Mouse (Mus musculus): Measurements from ENCODE around the gene Rasd1. TPM values are rescaled to one million over a fixed set of nuclear protein-coding genes. Genes with fewer than 3 reads are reported as not detected.
A peak's percentile ranks its signal among the peaks of the same experiment; 100 is the strongest.

Rasd1 gene
- polyA plus RNA-seq (2015; fragmentation: Nextera tagmentation; extraction: Ambion mirVana): 1.6 and 2.1 TPM in 2 replicates

DNA sequence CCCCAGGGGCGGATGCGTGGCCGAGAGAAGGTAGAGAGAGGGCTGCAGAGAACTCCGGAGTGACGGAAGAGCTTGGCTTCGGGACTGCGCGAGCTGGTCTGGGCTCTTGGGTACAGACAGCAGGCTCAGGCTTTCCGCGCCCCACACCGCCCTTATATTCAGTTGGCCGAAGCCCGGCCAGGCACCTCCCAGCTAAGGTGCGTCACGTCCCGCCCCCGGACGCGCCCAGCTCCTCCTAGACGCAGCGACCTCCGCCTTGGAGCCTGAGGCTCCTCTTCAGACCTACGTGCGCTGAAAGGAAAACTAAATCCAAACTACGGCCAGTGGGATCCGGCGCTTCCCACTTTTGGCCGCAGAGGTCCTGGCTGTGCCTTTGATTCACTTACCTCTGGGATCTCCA, at the start of gene Rasd1:
Gene Rasd1, minus strand, starts transcription at position 127 of the 400 bp plus-strand sequence.
- DNase-seq (ENCODE audit: low spot score): peak; percentile 44

DNA sequence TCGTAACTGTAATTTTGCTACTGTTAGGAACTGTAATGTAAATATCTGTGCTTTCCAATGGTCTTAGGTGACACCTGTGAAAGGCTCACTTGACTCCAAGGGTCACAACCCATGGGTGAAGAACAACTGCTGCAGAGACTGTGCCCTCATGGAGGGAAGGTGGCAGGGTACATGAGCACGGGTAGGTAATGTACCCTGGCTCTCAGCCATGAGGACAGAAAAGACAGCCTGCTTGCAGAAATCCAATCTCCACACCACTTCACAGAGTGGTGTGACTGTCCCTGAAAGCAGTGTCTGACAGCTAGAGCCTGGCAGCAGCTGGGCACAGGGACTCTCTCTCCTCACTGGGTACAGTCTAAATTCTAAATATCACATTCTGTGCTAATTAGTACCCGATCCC, 46.8 kb upstream of the Rasd1 start:
- no peak for DNase-seq (ENCODE audit: low spot score)

DNA sequence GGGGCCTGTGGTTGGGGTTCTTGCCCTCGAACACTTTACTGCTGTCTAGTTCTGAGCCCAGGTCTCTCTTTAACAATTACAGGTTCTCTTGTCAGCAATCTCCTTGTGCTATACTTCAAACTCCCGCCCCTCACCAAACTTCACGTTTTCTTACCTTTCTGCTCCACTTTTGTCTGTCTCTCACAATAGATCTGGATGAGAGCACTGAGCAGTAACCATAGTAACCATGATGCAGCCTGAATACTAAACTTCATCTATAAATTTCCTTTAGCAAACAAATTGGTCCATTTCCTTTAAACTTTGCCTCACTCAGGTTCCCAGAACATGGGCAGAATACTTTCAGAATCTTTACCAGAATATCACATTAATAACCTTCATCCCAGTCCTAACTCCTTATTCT, 44.7 kb upstream of the Rasd1 start:
- DNase-seq (ENCODE audit: low spot score): no peak

DNA sequence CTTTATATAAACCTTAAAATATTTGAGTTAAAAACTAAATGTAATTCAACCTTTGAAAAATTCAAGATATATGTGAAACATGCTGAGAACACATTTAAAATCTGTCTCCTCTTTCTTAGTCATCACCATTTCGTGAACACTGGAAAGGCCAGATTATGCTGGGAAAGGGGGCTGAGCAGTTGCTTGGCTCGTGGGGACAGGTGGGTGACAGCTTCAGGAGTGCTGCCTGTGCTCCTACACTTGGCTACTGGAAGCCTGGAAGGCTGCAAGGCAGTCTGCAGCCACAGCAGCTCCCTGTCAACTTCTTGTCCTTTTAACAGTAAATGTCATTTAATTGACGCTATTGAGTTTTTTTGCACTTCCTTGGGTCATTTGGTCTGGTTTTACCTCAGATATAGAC, 41.1 kb upstream of the Rasd1 start:
- no peak for DNase-seq (ENCODE audit: low spot score)

DNA sequence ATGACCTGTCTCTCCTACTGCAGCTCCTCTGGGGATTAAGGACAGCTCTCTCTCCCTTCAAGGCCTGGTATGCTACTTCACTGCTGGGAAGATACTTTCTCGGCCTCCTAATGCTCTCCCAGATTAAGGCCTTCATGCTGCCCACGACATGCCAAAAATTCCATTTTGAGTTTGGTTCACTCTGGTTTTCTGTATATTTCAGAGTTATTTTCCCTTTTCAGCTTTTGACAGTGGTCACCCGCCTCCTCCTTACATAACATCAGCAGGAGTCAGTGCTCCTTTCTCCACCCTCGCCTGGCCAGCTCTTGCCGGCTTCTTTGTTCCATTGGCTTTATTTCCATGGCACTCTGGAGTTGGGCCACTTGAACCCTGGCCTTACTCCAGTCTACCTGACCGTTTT, 40.0 kb upstream of the Rasd1 start:
- no peak for DNase-seq (ENCODE audit: low spot score)

DNA sequence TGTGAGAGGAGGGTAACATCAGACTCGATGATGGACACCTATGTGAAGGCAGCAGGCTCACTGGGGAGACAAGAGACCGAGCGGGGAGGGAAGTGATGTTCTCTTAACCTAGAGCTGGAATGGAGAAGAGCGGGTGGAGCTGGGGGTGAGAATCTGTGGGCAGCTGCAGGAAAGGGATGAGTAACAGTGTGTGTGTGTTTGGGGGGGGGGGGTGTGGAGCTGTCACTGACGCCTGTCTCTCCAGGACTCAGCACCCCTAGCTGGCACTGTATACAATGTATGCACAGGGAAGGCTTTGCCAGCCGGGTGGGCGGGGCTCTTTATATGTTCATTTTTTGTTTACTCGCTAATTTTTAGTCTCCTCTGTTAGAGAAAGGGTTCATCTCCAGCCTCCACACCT, 39.1 kb upstream of the Rasd1 start:
- DNase-seq (ENCODE audit: low spot score): no peak

DNA sequence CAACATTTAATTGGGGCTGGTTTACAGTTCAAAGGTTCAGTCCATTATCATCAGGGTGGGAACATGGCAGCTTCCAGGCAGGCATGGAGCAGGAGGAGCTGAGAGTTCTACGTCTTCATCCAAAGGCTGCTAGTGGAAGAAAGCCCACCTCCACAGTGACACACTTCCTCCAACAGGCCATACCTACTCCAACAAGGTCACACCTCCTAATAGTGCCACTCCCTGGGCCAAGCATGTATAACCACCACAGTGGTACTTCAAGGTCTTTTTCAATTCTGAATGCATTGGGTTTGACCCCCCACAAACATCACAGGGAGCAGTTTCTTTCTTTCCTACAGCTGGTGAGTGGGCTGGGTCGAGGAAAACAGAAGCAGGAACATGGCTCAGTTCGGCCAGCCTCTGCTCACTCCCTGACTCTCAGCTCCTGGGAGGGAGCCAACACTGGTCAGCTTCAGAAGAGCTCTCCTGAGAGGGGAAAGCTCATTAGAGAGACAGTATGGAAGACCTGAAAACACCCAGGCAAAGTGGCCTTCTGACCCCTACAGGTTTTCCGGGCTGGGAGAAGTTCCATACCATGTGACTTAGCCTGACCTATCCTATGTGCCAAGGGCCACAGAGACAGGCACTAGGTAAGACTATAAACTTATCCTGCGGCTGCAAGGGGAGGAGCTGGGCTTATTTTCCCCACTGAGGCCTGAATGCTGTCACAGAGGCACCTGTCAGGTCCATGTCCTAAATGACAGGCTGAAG, 36.7 kb upstream of the Rasd1 start:
- DNase-seq (ENCODE audit: low spot score): no peak

DNA sequence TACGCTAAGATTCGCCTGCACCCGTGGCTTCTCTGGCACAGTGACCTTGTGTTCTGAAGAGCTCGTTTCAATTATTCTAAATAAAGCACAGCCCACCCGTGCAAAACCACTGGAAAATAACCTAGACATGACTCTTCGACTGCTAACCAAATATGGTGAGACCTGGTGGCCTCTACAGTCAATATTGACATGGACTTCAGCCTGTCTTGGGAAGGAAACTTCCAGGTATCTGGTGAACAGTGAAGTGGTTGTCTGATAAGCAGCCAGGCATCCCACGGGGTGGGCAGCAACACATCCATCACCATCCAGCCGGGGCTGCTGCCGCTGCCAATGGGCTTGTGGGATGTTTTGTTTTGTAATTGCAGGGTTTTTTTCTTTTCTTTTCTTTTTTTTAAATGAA, 29.6 kb upstream of the Rasd1 start:
- no peak for DNase-seq (ENCODE audit: low spot score)

DNA sequence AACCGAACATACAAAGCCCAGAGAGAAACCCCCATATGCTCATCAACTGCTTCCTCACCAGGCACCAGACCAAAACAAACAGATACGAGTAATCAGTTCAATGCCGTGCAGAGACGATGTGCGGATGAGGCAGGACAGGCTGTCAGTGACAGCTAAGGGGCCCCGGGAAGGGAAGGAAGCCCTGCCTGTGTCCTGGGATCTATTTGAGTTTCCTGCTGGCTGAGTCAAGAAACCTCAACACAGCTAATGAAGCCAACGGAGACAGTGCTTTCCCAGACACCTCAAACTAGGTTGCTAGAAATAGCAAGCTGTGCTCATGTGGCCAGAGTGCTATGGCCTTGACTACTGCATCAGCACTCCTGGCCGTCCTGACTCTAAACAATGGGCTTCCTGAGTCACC, 26.6 kb upstream of the Rasd1 start:
- no peak for DNase-seq (ENCODE audit: low spot score)

DNA sequence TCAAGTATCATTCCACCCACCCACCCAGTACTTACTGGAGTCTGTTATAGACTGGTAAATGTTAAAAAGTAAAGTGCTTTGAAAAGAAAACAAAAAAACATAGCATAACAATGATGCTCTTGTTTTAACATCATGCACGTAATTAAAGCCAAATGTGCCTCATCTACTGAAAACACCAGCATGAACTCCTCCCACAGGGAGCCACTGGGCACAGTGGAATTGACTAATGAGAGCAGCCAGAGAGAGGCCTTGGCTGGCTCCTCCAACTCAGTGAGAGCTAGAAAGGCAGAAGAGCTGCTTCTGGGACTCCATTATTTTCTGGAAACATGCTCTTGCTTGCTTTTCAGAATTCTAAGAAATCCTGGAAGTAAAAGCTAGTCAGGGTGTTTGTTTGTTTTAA, 24.7 kb upstream of the Rasd1 start:
- no peak for DNase-seq (ENCODE audit: low spot score)

DNA sequence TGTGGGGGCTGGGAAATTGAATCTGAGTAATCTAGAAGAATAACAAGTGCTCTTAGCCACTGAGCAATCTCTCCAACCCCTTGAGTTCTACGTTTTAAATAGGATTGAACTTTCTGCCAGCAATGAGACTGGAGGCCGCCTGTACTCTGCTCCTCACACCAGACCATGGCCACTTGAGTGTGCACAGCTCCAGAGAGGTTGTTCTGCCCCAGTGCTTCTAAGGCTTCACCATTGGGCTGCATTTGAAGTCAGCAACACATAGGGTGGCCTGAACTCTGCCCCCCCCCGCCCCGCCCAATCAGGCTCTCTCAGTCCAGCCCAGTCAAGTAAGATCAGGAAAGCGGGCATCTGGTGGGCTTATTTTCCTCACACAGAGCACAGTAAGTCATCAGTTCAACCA, 13.1 kb upstream of the Rasd1 start:
- no peak for DNase-seq (ENCODE audit: low spot score)

DNA sequence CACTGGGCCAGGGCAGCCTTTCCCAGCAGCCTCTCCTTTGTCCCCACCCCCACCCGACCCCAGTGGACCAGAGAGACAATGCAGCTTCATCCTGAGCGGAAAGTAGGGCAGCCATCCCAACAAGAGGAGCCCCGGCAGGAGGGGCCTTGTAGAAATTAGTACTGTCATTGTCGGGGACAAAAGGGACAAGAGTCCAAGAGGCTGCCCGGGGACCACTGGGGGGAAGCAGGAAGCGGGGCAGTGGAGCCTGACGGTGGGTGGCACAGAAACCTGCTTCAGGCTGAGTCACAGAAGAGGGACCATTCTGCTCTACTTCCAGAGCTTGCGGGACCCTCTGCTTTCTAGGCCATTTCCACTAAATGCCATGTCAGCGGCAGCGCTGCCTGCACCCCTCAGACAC, 10.5 kb upstream of the Rasd1 start:
- no peak for DNase-seq (ENCODE audit: low spot score)

DNA sequence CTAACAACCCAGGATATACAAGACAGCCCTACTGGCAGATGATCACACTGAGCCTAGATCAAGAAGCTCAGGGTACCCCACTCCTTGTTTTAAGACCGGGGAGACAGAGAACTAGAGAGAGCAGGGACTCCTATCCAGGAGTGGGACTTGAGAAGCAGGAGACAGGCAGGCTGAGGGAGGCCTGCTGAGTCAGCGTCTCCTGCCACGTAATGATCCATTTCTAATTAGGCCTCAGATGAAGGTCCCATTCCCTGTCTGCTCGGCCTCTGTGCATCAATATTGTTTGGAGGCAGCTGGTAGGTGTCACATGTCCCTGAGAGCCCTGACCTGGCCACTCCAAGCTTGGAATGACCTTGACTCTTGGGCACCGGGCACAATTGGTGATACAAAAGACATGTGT, 8.6 kb upstream of the Rasd1 start:
- no peak for DNase-seq (ENCODE audit: low spot score)

DNA sequence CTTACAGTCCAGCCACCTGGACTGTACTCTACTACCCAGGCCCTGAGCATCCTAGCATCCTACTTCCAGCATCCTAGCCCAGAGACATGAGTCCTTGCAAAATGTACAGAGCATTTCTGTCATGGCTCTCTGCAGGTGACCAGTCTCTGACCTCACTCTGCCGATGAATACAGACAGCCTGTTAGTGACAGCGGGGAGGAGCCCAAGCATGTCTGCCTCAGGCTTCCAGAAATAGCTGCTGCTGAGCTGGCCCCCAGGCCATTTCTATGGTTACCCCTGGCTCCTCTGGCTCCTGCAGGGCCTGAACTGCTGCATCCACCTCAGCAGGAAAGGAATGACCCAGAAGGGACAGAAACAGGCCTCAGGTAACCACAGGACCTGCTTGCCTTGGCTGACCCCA, 6.9 kb upstream of the Rasd1 start:
- DNase-seq (ENCODE audit: low spot score): no peak

DNA sequence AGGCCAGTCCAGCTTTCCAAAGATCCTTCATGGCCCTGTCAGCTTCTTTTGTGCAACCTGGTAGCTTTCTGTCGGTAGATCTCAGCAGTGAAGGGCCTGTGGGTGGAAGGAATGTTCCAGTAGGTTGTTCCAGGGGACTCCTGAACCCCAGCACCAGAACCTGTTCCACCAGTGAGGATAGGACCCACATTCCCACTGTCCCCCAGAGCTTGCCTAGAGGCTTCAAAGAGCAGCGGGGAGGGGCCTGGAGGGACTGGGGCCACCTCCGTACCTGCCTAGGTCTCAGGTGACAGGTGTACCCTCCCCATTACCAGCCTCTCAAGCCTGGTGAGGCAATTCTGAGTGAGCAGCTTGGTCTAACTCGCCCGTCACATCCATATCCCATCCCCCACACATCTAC, 6.0 kb upstream of the Rasd1 start:
- no peak for DNase-seq (ENCODE audit: low spot score)

DNA sequence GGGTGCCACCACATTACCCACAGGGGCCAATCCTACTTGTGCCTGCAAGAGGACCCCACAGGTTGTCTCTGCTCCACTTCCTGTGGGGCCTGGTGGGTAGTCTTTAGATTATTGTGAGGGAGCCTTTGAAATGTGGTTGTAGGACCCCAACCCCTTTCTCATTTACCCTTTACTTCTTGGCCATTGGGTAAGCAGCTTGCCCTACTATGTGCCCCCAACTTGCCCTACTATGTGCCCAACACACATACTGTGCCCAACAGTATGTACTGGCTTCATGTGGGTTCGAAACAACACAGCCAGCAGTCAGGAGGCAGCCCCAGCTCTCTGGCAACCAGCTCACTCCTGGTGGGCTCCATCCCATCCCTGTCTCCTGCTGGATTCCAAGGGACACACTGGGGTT, 3.0 kb upstream of the Rasd1 start:
- DNase-seq (ENCODE audit: low spot score): peak; percentile 19

DNA sequence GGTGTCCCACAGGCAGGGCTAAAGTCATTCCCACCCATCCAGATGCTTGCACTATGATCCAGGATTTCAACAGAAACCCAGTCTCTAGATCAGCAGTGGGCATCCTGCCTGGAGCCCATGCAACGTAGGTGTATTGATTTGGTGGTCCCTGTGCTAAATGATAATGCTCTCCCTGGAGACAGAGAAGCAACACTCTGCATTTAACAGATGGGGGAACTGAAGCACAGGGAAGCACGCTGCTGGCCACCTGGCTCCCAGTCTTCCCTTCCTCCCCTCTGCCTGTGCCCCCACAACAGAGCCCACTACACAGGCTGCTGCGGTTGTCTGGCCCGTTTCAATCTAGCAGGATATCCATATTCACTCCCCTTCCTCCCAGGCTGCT, 1.3 kb upstream of the Rasd1 start:
- DNase-seq (ENCODE audit: low spot score): peak; percentile 23

DNA sequence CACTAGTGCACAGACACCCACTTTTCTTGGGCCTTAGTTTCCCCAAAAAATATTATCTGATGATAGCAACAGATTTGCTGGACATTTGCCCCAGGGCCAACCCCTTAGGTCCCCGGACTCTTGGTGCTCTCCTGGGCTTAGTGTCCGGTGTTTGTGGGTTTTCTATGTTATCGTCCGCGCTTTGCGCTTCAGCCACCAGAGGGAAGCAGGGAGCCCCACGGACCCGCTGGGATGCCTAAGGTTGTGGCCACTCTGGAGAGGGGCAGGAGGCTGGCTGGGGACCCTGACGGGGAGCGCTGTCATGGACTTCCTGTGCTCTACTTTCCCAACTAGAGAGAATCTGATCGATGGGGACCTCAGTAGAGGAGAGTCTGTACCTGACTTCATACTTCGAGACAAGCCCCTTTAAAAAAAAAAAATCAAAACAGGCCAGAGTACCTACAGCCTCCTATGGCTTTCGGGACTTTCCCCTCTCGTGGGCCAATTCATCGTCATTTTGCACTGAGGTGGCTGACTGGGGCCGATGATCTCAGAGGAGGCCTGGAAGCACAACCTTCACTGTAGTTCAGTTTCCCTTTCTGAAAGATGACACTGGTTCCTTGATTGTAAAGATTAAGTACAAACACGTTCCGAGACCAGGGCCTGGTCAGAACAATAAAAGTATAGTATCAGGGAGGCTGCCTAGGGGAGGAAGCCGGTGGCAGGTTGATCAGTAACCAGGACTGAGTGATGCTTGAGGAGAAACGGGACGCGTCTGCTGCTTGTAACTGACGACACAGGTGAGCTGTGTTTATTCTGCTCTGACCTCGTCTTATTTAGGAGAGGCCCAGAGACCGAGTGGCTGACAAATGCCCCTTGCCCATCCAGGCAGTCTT, 720 bp upstream of the Rasd1 start:
- peak; percentile 46 for DNase-seq (ENCODE audit: low spot score)

DNA sequence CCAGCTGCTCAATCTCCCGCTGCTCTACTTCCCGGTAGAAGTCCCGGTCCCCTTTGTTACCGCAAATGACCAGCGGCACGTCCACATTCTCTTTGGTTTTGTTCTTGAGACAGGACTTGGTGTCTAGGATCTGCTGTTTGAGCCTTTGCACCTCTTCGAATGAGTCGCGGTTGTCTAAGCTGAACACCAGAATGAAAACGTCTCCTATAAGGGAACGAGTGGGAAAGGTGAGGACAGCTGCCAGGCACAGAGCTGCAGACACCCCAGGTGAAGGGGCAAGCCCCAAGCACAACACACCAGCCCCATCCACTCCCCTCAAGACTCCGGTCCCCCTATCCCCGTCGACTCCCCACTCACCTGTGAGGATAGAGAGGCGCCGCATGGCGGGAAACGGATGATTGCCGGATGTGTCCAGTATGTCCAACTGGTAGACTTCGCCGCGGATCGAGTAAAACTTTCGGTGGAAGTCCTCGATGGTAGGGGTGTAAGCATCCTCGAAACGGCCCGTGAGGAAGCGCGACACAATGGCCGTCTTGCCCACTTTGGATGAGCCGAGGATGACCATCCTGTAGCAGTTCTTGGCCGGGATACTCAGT, 483 bp downstream of the Rasd1 start:
- peak; percentile 12 for DNase-seq (ENCODE audit: low spot score)

DNA sequence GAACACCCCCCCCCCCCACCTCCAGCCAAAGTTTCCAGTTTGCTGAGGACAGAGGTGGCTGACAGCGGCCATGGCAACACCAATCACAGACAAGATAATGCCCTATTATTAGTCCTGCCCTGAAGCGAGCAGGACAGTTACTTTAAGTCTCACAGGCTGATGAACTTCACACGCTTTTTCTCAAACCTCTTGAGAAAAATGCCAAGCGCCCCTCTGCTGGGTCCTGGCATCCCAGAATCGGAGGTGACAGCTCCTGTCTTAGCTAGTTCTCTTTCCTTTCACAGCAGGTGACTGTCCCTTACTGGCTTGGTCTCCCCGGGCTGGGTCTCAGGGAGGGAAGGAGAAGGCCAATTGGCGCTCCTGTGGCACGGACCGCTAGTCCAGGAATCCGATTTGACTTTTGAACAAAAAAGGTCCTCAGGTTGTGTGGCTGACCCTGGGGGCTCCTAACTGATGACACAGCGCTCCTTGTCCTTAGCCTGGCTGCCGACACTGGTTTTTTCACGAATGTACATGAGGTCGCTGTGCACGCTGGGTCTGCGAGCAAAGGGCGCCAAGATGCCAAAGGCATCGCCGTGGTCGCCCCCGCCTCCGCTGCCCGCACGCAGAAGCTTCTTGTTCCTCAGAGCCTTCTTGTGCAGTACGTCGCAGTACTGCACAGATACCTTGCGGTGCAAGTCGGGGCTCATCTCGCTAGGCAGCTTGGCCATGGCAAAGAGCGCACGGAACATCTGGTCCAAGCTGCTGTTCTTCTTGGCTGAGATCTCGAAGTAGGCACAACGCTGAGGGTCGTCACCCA, 1.2 kb downstream of the Rasd1 start:
- DNase-seq (ENCODE audit: low spot score): peak; percentile 15

DNA sequence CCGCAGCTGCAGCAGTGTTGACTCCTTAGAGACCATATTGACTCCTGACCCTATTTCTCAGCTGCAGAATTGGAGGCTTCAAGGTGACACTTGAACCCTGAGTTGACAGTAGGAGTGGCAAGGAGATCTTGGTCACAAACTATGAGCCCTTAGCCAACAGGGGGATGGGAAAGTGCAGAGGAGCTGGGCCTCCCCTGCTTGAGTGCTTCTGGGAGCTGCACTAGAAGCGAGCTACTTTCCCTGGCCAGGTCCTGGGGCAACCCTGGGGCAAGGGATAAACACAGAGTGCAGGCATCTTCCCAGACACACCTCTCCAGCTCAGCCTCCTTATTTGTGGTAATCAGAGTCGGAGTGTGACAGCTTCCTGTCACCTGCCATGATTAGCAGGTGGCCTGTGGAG, 2.2 kb downstream of the Rasd1 start:
- DNase-seq (ENCODE audit: low spot score): no peak
